Mouse (Mus musculus): Measurements from ENCODE around the gene Tubg1.

- TF ChIP-seq POLR2A (IDR thresholded peaks at IDR 0.05; ENCODE audit: insufficient read depth, low read depth, low read length): no peak
- TF ChIP-seq EP300 (IDR thresholded peaks at IDR 0.05; ENCODE audit: insufficient read depth, low read depth, low read length): no peak
Measured at GRCm38 (mm10) chr11:101149178-101150105, 29.7 kb downstream of the Tubg1 start.

Measured in heart, adult 2 months (tissue).